Mouse (Mus musculus) heart, adult 2 months (tissue): ENCODE measurements at regions not wholly inside any gene's neighbourhood (a gene's known extent, or its start where the extent isn't known, plus 50 kb on each side); places are given as distances from the start of the nearest gene placed in this dataset.
A peak's percentile ranks its signal among the peaks of the same experiment; 100 is the strongest.

Experiments used
- DNase-seq, 2 experiments: peaks; one replicate each; pipeline ENCODE4 v3.0.0; 2021
- H3K27ac ChIP-seq: fragments of 200-600 bp; 2 replicates; pipeline ENCODE4 v1.8.1; 2022
- H3K27me3 ChIP-seq: fragments of 200-500 bp; 2 replicates; pipeline ENCODE4 v1.6.1; 2012; ENCODE audit warnings: mild to moderate bottlenecking, low read length, inconsistent platforms, mixed read lengths; ENCODE audit not compliant: control insufficient read depth, insufficient read depth
- H3K36me3 ChIP-seq: fragments of 200-500 bp; 2 replicates; pipeline ENCODE4 v1.6.1; 2012; ENCODE audit warnings: low read length, inconsistent platforms; ENCODE audit not compliant: control insufficient read depth, insufficient read depth
- H3K4me1 ChIP-seq: fragments of 200-500 bp; 2 replicates; pipeline ENCODE4 v1.6.1; 2011; ENCODE audit warnings: low read length; ENCODE audit not compliant: control insufficient read depth, insufficient read depth
- H3K4me3 ChIP-seq: fragments of 200-600 bp; 2 replicates; pipeline ENCODE4 v1.8.1; 2022
- H3K79me2 ChIP-seq: fragments of 200-500 bp; replicated peaks from 2 replicates; pipeline ENCODE4 v1.6.1; 2012; ENCODE audit warnings: mild to moderate bottlenecking, inconsistent platforms, low read length, moderate library complexity, mixed read lengths; ENCODE audit not compliant: control insufficient read depth, insufficient read depth
- H3K9ac ChIP-seq: fragments of 200-500 bp; 2 replicates; pipeline ENCODE4 v1.6.1; 2012; ENCODE audit warnings: low read depth, mild to moderate bottlenecking, control low read depth, inconsistent platforms, low read length, mixed read lengths
- CTCF ChIP-seq: fragments of 200-600 bp; IDR thresholded peaks from 2 replicates; pipeline ENCODE4 v1.8.1; 2022; ENCODE audit warnings: antibody characterized with exemption, mild to moderate bottlenecking, moderate library complexity
- EP300 ChIP-seq: fragments of 200-500 bp; IDR thresholded peaks from 2 replicates; pipeline ENCODE4 v1.6.1; 2011; ENCODE audit warnings: low read depth, low read length, control low read depth; ENCODE audit not compliant: insufficient read depth
- POLR2A ChIP-seq: fragments of 200-500 bp; IDR thresholded peaks from 2 replicates; pipeline ENCODE4 v1.6.1; 2011; ENCODE audit warnings: mild to moderate bottlenecking, low read depth, low read length, control low read depth; ENCODE audit not compliant: insufficient read depth
- WGBS: fragments of 180-500 bp; shearing (Covaris S2); methylation state at CpG from one replicate; pipeline ENCODE4 v1.1.7; 2018; 5-methylcytosine and 5-hydroxymethylcytosine counted together
- intact Hi-C: fragments of 180-260 bp; cut with DNase I; formaldehyde crosslinking; loops from one replicate; pipeline ENCODE4 v1.15.1; 2025

DNA sequence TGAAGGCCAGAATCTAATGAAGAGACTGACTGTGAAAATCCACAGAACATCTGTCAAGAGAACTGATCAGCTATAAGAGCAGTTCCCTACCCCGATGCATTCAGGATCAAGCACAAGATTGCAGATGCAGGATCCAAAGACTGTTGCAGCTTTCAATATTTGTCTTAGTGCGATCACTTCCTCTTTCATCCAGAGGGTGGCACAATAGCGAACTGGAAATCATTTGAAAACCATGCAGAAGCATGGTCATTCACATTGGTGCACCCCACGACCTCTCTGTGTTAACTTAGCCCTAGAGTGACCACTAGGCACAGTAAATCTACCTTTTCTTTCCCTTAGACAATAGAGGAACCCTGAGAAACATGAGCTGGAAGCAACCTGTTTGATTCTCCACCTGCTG lies 55.8 kb upstream of the Pak3 start:
- DNase-seq: no peak

DNA sequence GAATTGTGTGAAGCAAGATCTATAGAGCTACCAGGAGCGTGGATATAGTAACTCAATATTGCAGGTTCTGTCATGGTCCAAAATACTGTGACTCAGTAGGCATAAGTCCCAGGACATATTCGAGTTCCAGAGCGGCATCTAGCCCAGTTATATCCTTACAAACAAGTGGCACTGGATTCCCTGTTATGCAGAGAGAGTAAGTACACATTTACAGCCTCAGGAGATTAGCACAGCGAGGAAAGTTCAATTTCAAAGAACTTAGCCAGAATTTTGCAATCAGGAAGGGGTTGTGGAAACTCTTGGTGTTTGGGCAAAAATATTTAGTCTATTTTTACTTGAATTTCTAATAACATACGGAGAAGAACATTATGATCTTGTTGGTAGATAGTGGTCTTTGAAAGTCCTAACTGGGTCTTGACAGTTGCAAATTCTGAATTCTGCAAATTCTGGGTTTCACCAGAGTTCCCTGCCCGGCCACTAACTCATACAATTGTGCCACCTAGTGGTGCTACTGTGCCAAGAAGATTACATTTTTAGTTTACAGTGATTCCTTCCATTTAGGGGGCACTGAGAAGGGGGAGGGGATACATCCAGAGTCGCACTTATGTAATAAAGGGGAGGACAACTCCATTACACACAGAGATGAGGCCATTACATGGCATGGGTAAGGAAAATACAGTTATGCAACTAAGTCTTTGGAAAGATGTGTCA lies 54.7 kb upstream of the Chrdl1 start:
- Histone ChIP-seq H3K27ac (no peak overlapping the region), H3K27me3 (no peaks in the 10 kb centered on the region), H3K9ac (no peak overlapping the region), H3K4me1 (no peaks in the 10 kb centered on the region), H3K4me3 (no peak overlapping the region), H3K36me3 (no peaks in the 10 kb centered on the region), H3K79me2 (no peaks in the 10 kb centered on the region)
- intact Hi-C loops: loop anchor here (5.0 kb wide), 1 partner anchor 631 kb away; no protein-coding TSS in a partner anchor
- 49% methylated on average over 7 of the region's 7 CpGs for WGBS
- DNase-seq: no peak
- no peak for TF ChIP-seq EP300
- no peak for TF ChIP-seq POLR2A
- peak; percentile 60 for TF ChIP-seq CTCF

More for the DNA sequence above, 55.8 kb upstream of the Pak3 start:
- Histone ChIP-seq H3K79me2 (no peaks in the 10 kb centered on the region), H3K27me3 (no peaks in the 10 kb centered on the region), H3K4me1 (no peaks in the 10 kb centered on the region), H3K4me3 (no peak overlapping the region), H3K36me3 (no peaks in the 10 kb centered on the region), H3K27ac (no peak overlapping the region), H3K9ac (no peak overlapping the region)
- intact Hi-C loops: loop anchor here (2.0 kb wide), 1 partner anchor 206 kb away; no protein-coding TSS in a partner anchor
- no peak for TF ChIP-seq POLR2A
- TF ChIP-seq EP300: no peak
- TF ChIP-seq CTCF: peak; percentile 59
- 38% methylated on average over 4 of the region's 4 CpGs for WGBS

DNA sequence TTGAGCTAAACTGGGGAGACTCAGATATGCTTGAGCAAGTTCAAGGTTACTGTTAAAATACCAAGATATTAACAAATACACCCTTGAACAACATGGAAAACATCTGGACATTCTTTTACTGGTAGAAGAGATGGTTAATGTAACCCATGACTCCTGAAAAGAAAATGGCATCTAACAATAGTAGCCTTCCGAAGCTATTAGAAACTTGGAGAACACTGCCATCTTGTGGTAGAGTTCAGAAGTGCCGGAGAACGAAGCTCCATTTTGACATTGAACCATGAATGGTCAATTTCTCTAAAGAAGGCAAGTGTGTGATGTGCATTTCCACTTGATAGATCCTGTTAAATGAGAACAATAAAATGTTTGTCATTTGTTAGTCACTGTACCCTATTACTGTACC lies 50.5 kb upstream of the Chrdl1 start:
- intact Hi-C loops: loop anchor here (1.0 kb wide), 1 partner anchor 345 kb away; the partner anchor contains the start of gene Rtl9
- Histone ChIP-seq H3K27ac (no peak overlapping the region), H3K79me2 (no peaks in the 10 kb centered on the region), H3K9ac (no peak overlapping the region), H3K4me1 (no peaks in the 10 kb centered on the region), H3K27me3 (no peaks in the 10 kb centered on the region), H3K4me3 (no peak overlapping the region), H3K36me3 (no peaks in the 10 kb centered on the region)
- 14% methylated on average over 3 of the region's 3 CpGs for WGBS
- no peak for DNase-seq
- TF ChIP-seq EP300 (no peak), CTCF (peak; percentile 89)
